Mouse (Mus musculus) G1E-ER4 (cell line): Measurements from ENCODE around the gene Fbxo46. TPM values are rescaled to one million over a fixed set of nuclear protein-coding genes. Genes with fewer than 3 reads are reported as not detected.

Experiments used
- GATA1 ChIP-seq: IDR thresholded peaks from one replicate; pipeline ENCODE4 v1.8.0; 2012; ENCODE audit warnings: low read length, inconsistent platforms
- polyA plus RNA-seq: library from polyadenylated mRNA; stranded (reverse); fragments of >175 nt; gene quantifications from 2 replicates; pipeline ENCODE4 v1.2.3, GENCODE M21; 2012

Fbxo46 gene
- polyA plus RNA-seq, 1 experiment = 26.5 TPM

- TF ChIP-seq GATA1 = no peak
Measured at GRCm38 (mm10) chr7:19086760-19087159, 32.9 kb upstream of the Fbxo46 start.

- TF ChIP-seq GATA1 = no peak
Measured at GRCm38 (mm10) chr7:19088813-19089212, 30.8 kb upstream of the Fbxo46 start.

- no peak for TF ChIP-seq GATA1
Measured at GRCm38 (mm10) chr7:19091913-19092312, 27.7 kb upstream of the Fbxo46 start.

GRCm38 (mm10) chr7:19092381-19093173, 27.1 kb upstream of the Fbxo46 start:
- no peak for TF ChIP-seq GATA1

GRCm38 (mm10) chr7:19093174-19093521, 26.5 kb upstream of the Fbxo46 start:
- no peak for TF ChIP-seq GATA1

GRCm38 (mm10) chr7:19093537-19094385, 25.9 kb upstream of the Fbxo46 start:
- no peak for TF ChIP-seq GATA1

- TF ChIP-seq GATA1 = no peak
Measured at GRCm38 (mm10) chr7:19094471-19094825, 25.2 kb upstream of the Fbxo46 start, which contains the start of gene Six5. Gene Six5 (plus strand): TSS chr7:19094594.

GRCm38 (mm10) chr7:19094826-19095750, 24.6 kb upstream of the Fbxo46 start:
- TF ChIP-seq GATA1 = no peak

- no peak for TF ChIP-seq GATA1
Measured at GRCm38 (mm10) chr7:19095751-19096110, 23.9 kb upstream of the Fbxo46 start.

- TF ChIP-seq GATA1 = no peak
Measured at GRCm38 (mm10) chr7:19096421-19096976, 23.2 kb upstream of the Fbxo46 start.

- no peak for TF ChIP-seq GATA1
Measured at GRCm38 (mm10) chr7:19097217-19097616, 22.4 kb upstream of the Fbxo46 start.

- no peak for TF ChIP-seq GATA1
Measured at GRCm38 (mm10) chr7:19097863-19098262, 21.8 kb upstream of the Fbxo46 start.

GRCm38 (mm10) chr7:19098811-19099210, 20.8 kb upstream of the Fbxo46 start:
- no peak for TF ChIP-seq GATA1

GRCm38 (mm10) chr7:19100290-19100689, 19.4 kb upstream of the Fbxo46 start:
- no peak for TF ChIP-seq GATA1

- no peak for TF ChIP-seq GATA1
Measured at GRCm38 (mm10) chr7:19103741-19104140, 15.9 kb upstream of the Fbxo46 start.

- TF ChIP-seq GATA1 = no peak
Measured at GRCm38 (mm10) chr7:19104486-19104885, 15.2 kb upstream of the Fbxo46 start.
